In the genomic region with DNA sequence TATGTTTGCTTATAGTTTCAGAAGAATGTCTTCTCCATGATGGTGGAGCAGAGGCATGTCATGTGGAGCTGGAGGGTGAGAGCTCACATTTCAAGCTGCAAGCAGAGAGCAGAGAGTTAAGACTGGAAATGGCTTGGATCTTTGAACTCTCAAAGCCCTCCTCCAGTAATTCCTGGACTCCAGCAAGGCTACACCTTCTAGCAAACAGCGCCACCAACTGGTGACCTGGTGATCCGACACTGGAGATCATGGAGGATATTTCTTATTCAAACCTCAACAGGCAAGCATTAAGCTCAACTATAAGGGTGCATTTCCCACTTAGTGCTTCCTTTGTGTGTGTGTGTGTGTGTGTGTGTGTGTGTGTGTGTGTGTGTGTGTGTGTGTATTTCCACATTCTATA, we compare ENCODE assay signal across 9 mouse cellular contexts.
DNase-seq lines count a peak whose midpoint lies in the region; ATAC-seq and TF ChIP-seq lines count a peak whose summit lies in the region.
"Had no signal": no experiment of that assay in that cellular context is flagged by ENCODE, and none has a peak within 500 bp of the region (broad histone marks: within the 10 kb centered on the region; RNA-seq: fewer than 3 reads in every experiment).

No protein-coding gene starts in this region.

- no peak overlapping the region for H3K9ac ChIP-seq in forebrain, postnatal 0 days
- no peak overlapping the region for H3K9ac ChIP-seq in forebrain, embryonic 15.5 days (replicated peaks)
- H3K9ac ChIP-seq in midbrain, embryonic 11.5 days (ENCODE audit: low read length) = no peak overlapping the region
- no peak overlapping the region for H3K9ac ChIP-seq in midbrain, embryonic 15.5 days
- H3K9ac ChIP-seq in hindbrain, embryonic 14.5 days = no peak overlapping the region
- H3K9ac ChIP-seq: lung, embryonic 15.5 days had no signal

- DNase-seq in forebrain, postnatal 0 days = no peak
- peak; percentile 90 for DNase-seq in midbrain, embryonic 11.5 days (ENCODE audit: low spot score, missing footprints)
- peak; percentile 68 for DNase-seq in embryo, embryonic 11 days
- DNase-seq in retina, postnatal 1 day = peak; percentile 63
- DNase-seq in right cerebral cortex, adult 2 months (ENCODE audit: low spot score in 2 of 2) = no peak
- no peak for DNase-seq in hindbrain, embryonic 14.5 days (ENCODE audit: low spot score)

- no peak overlapping the region for H3K4me2 ChIP-seq in forebrain, postnatal 0 days (ENCODE audit: low read depth)
- no peak overlapping the region for H3K4me2 ChIP-seq in forebrain, embryonic 15.5 days (replicated peaks)
- no peak overlapping the region for H3K4me2 ChIP-seq in midbrain, embryonic 11.5 days
- no peak overlapping the region for H3K4me2 ChIP-seq in midbrain, embryonic 15.5 days
- no peak overlapping the region for H3K4me2 ChIP-seq in hindbrain, embryonic 14.5 days (replicated peaks)
- H3K4me2 ChIP-seq: lung, embryonic 15.5 days had no signal

- no peaks in the 10 kb centered on the region for H3K9me3 ChIP-seq in forebrain, postnatal 0 days (ENCODE audit: low read length)
- no peaks in the 10 kb centered on the region for H3K9me3 ChIP-seq in forebrain, embryonic 15.5 days
- no peaks in the 10 kb centered on the region for H3K9me3 ChIP-seq in midbrain, embryonic 11.5 days (ENCODE audit: control insufficient read depth, low read length)
- H3K9me3 ChIP-seq in midbrain, embryonic 15.5 days = no peaks in the 10 kb centered on the region
- no peaks in the 10 kb centered on the region for H3K9me3 ChIP-seq in hindbrain, embryonic 14.5 days (ENCODE audit: control insufficient read depth, low read length)
- H3K9me3 ChIP-seq: lung, embryonic 15.5 days had no signal

- H3K36me3 ChIP-seq in forebrain, postnatal 0 days (ENCODE audit: insufficient read depth) = no peaks in the 10 kb centered on the region
- no peaks in the 10 kb centered on the region for H3K36me3 ChIP-seq in forebrain, embryonic 15.5 days
- H3K36me3 ChIP-seq in midbrain, embryonic 11.5 days (ENCODE audit: control insufficient read depth, insufficient read depth, low read length) = no peaks in the 10 kb centered on the region
- H3K36me3 ChIP-seq in midbrain, embryonic 15.5 days (replicated peaks) = no peaks in the 10 kb centered on the region
- no peaks in the 10 kb centered on the region for H3K36me3 ChIP-seq in hindbrain, embryonic 14.5 days (replicated peaks; ENCODE audit: control insufficient read depth, insufficient read depth)
- H3K36me3 ChIP-seq: lung, embryonic 15.5 days had no signal

- no peaks in the 10 kb centered on the region for H3K27me3 ChIP-seq in forebrain, postnatal 0 days (ENCODE audit: insufficient read depth, low read length)
- H3K27me3 ChIP-seq in forebrain, embryonic 15.5 days = no peaks in the 10 kb centered on the region
- no peaks in the 10 kb centered on the region for H3K27me3 ChIP-seq in midbrain, embryonic 11.5 days (ENCODE audit: control insufficient read depth, insufficient read depth, low read length)
- no peaks in the 10 kb centered on the region for H3K27me3 ChIP-seq in midbrain, embryonic 15.5 days (replicated peaks)
- H3K27me3 ChIP-seq in hindbrain, embryonic 14.5 days (ENCODE audit: control insufficient read depth, insufficient read depth, low read length) = no peaks in the 10 kb centered on the region
- H3K27me3 ChIP-seq: lung, embryonic 15.5 days had no signal

- ATAC-seq in forebrain, postnatal 0 days = no peak
- ATAC-seq in forebrain, embryonic 15.5 days (replicated peaks) = no peak
- ATAC-seq in midbrain, embryonic 11.5 days (ENCODE audit: low FRiP score) = no peak
- ATAC-seq in midbrain, embryonic 15.5 days (replicated peaks) = no peak
- no peak for ATAC-seq in hindbrain, embryonic 14.5 days (ENCODE audit: low FRiP score)

- no peak overlapping the region for H3K4me3 ChIP-seq in forebrain, postnatal 0 days (ENCODE audit: low read depth, low read length)
- no peak overlapping the region for H3K4me3 ChIP-seq in forebrain, embryonic 15.5 days
- no peak overlapping the region for H3K4me3 ChIP-seq in midbrain, embryonic 11.5 days (ENCODE audit: low read depth, low read length)
- H3K4me3 ChIP-seq in midbrain, embryonic 15.5 days = no peak overlapping the region
- no peak overlapping the region for H3K4me3 ChIP-seq in hindbrain, embryonic 14.5 days (replicated peaks; ENCODE audit: low read length)
- H3K4me3 ChIP-seq: lung, embryonic 15.5 days had no signal

- H3K27ac ChIP-seq in forebrain, postnatal 0 days (ENCODE audit: low read depth, low read length) = no peak overlapping the region
- no peak overlapping the region for H3K27ac ChIP-seq in forebrain, embryonic 15.5 days (replicated peaks)
- no peak overlapping the region for H3K27ac ChIP-seq in midbrain, embryonic 11.5 days (ENCODE audit: low read depth, low read length)
- no peak overlapping the region for H3K27ac ChIP-seq in midbrain, embryonic 15.5 days
- H3K27ac ChIP-seq in hindbrain, embryonic 14.5 days = no peak overlapping the region
- H3K27ac ChIP-seq: lung, embryonic 15.5 days had no signal

- no peaks in the 10 kb centered on the region for H3K4me1 ChIP-seq in forebrain, postnatal 0 days (ENCODE audit: insufficient read depth)
- H3K4me1 ChIP-seq in forebrain, embryonic 15.5 days = peaks cover 23% of the 10 kb centered on the region
- peaks cover 2% of the 10 kb centered on the region; the same call in 1 of the 2 replicates for H3K4me1 ChIP-seq in midbrain, embryonic 11.5 days (ENCODE audit: control insufficient read depth, insufficient read depth, low read length)
- H3K4me1 ChIP-seq in midbrain, embryonic 15.5 days = peaks cover 19% of the 10 kb centered on the region
- peaks cover 16% of the 10 kb centered on the region for H3K4me1 ChIP-seq in hindbrain, embryonic 14.5 days (replicated peaks; ENCODE audit: control insufficient read depth, insufficient read depth, low read length)

- peak; percentile 48 for TF ChIP-seq CTCF in forebrain, postnatal 0 days (IDR thresholded peaks at IDR 0.05; ENCODE audit: low read depth)

- 34% methylated on average over 2 of the region's 2 CpGs for WGBS in forebrain, postnatal 0 days
- 46% methylated on average over 2 of the region's 2 CpGs for WGBS in forebrain, embryonic 15.5 days
- WGBS in midbrain, embryonic 11.5 days = 29% methylated on average over 2 of the region's 2 CpGs
- WGBS in midbrain, embryonic 15.5 days = 48% methylated on average over 2 of the region's 2 CpGs
- WGBS in hindbrain, embryonic 14.5 days = 34% methylated on average over 2 of the region's 2 CpGs

Comparison
In these comparisons a context has a peak if more than half of its experiments do, and no peak if none do; other contexts are left out.
1. DNase-seq: peak in midbrain, embryonic 11.5 days (single experiment), embryo, embryonic 11 days (single experiment) and retina, postnatal 1 day (single experiment); none in forebrain, postnatal 0 days (single experiment), right cerebral cortex, adult 2 months (0 of 2) and hindbrain, embryonic 14.5 days (single experiment).